ENCODE assay signal across 9 mouse cellular contexts in the genomic region with DNA sequence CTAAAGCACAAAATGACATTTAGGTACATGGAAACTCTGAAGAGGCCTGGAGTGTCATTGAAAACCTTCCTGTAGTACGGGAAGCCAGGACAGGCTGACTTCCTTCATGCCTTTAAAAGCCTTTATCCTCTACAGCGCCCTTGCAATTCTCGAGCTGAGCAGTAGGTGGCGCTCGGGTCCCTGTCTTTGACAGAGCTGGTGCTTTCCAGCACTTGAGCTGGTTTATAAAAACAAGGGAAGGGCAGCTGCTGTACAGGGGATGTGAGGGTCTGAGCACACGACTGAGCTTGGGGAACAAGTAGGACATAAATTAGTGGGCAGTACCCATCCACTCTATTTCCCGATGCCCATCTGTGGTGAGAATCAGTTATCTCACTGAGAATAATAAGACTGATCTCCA.
A peak's percentile ranks its signal among the peaks of the same experiment; 100 is the strongest.
DNase-seq lines count a peak whose midpoint lies in the region; ATAC-seq lines count a peak whose summit lies in the region.
"Had no signal": no experiment of that assay in that cellular context is flagged by ENCODE, and none has a peak within 500 bp of the region (broad histone marks: within the 10 kb centered on the region; RNA-seq: fewer than 3 reads in every experiment).

No protein-coding gene starts in this region.

- H3K27ac ChIP-seq in hindbrain, embryonic 13.5 days = peak overlapping the region; percentile 62; the same call in 1 of the 2 replicates
- H3K27ac ChIP-seq: stomach, embryonic 15.5 days had no signal

- WGBS in hindbrain, embryonic 13.5 days = 3% methylated on average over 7 of the region's 7 CpGs

- ATAC-seq in hindbrain, embryonic 13.5 days (ENCODE audit: low FRiP score) = peak; percentile 36
- ATAC-seq in megakaryocyte-erythroid progenitor cell, adult 5-6 weeks (replicated peaks; ENCODE audit: low FRiP score, low TSS enrichment, poor library complexity, severe bottlenecking) = peak; percentile 42

- H3K27me3 ChIP-seq in hindbrain, embryonic 13.5 days = peaks cover under 1% of the 10 kb centered on the region; the same call in 1 of the 2 replicates
- H3K27me3 ChIP-seq: stomach, embryonic 15.5 days had no signal

- H3K4me1 ChIP-seq in hindbrain, embryonic 13.5 days (replicated peaks) = peaks cover 53% of the 10 kb centered on the region

- H3K9me3 ChIP-seq in hindbrain, embryonic 13.5 days = no peaks in the 10 kb centered on the region
- H3K9me3 ChIP-seq: stomach, embryonic 15.5 days had no signal

- H3K4me2 ChIP-seq in hindbrain, embryonic 13.5 days = peak overlapping the region; percentile 41
- H3K4me2 ChIP-seq: stomach, embryonic 15.5 days had no signal

- H3K4me3 ChIP-seq in hindbrain, embryonic 13.5 days = peak overlapping the region; percentile 12; the same call in 1 of the 2 replicates
- H3K4me3 ChIP-seq: stomach, embryonic 15.5 days had no signal

- H3K9ac ChIP-seq in hindbrain, embryonic 13.5 days = no peak overlapping the region
- H3K9ac ChIP-seq: stomach, embryonic 15.5 days had no signal

- no peaks in the 10 kb centered on the region for H3K36me3 ChIP-seq in hindbrain, embryonic 13.5 days
- H3K36me3 ChIP-seq: stomach, embryonic 15.5 days had no signal

- DNase-seq in R1 (ENCODE audit: low read depth, low spot score) = peak; percentile 89
- DNase-seq in cerebellum, adult 9-10 months = peak; percentile 96
- DNase-seq in frontal cortex, postnatal 25 days (ENCODE audit: low spot score in 2 of 2) = peak; percentile 99
- peak; percentile 89 for DNase-seq in left cerebral cortex, adult 11 months (ENCODE audit: low spot score)
- peak; percentile 99 for DNase-seq in right cerebral cortex, postnatal 14 days
- DNase-seq in urinary bladder, postnatal 36 days (ENCODE audit: low spot score in 2 of 2) = peak; percentile 93 to 96

Comparison
In these comparisons a context has a peak if more than half of its experiments do, and no peak if none do; other contexts are left out.
1. Peak in every context shown above with its lines: DNase-seq, ATAC-seq, H3K4me3 ChIP-seq and H3K27ac ChIP-seq.